Mouse (Mus musculus) retina, adult 2 months (tissue): ENCODE measurements around the gene Ston2.

Experiments
- DNase-seq: peaks from one replicate; pipeline ENCODE4 v3.0.0-alpha.2; 2012; ENCODE audit warnings: low read depth, low spot score

The Ston2 gene

DNA sequence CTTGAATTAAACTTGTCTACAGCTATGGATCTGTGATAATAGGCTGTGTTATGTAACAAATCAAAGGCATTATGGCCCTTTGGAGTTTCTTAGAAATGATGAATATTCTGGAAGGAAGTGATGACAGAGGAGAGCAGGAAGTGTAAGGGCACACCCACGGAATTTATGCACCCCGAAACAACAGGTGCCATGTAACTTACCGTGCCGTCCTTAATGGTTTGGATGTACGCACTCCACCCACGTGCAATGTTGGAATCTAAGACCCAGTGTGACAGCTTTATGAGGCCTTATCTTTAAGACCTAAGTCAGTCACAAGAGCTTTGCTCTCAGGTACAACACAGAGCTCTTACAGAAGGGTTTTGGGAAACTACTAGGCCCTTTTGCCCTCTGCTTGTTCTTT is 124.9 kb downstream of the Ston2 start:
- DNase-seq = no peak

DNA sequence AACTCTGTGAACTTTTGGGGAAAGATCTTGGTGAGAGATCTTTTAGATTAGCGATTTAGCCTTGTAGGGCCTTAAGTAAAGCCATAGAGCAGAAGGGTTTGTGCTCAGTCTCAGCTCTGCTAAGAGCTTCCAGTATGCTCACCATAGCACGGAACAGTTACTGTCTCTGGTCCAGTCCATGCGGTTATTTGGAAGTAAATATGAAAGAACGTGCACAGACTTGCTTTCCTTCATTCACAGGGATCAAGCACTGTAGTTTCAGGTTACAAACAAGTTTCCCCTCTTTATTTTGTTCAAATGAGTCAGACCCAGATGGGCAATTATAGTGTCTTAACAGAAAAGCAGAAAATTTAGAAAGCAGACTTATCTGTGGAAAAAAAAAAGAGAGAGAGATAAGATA is 125.3 kb downstream of the Ston2 start:
- DNase-seq = no peak

DNA sequence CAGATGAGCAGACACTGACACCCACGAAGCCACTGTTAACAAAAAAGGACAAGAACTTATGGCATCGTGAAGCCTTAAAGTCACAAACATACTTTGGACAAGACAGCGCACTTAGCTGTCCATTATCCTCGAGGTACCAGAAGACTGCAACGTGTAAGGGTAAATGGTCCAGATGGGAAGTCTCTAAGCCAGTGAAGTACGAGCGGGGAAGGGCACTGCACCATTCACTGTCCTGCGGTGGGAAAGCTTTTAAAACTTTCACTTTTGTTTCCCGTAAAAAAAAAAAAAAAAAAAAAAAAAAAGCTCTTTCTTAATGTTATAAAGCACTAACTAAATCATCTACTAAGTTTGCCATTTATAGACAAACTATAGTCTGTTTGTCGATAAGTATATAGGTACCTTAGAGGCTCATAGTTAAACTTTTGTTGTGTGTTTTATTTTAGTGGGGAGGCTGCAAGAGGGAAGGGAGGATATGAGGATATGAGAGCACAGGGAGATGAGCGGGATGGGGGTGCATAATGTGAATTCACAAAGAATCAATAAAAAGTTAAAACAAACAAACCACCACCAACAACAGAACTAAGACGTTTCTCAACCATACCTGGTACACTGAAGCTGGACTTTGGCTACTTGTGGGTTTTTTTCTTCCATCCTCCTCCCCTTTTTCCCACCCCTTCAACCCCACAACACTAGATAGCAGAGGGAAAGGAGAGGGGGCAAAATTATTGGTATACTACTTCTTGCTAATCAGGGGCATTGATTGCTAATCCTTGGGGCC is 127.4 kb downstream of the Ston2 start:
- DNase-seq = no peak

DNA sequence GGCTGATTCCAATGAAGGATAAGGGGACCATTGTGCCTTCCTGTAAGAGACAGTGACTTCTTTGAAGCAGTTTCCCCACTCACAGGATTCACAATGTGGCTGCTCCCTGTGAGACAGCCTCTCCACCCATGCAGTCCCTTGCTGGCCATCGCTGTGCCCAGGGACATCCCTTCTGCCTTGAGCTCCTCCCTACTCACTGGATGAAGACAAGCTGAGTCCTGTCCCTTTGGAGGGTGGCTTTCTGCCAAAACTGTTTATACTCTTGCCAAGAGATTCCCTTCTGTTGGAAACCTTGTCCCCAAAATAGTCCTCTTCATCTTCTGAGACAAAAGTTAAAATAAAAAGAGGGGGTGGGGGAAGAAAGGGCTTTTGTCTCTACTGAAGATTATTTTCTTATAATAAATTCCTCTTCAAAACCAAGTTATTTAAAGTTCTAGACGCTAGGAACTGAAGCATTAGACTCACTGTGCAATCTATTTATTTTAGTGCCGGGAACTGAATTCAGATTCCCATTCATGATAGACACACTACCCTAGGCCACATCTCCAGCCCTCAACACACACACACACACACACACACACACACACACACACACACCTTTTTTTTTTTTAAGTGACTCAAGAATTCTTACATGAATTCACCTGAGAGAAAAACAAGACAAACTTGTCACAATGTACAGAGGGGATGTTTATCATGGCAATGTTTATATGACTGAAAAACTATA is 133.6 kb downstream of the Ston2 start:
- DNase-seq = no peak

DNA sequence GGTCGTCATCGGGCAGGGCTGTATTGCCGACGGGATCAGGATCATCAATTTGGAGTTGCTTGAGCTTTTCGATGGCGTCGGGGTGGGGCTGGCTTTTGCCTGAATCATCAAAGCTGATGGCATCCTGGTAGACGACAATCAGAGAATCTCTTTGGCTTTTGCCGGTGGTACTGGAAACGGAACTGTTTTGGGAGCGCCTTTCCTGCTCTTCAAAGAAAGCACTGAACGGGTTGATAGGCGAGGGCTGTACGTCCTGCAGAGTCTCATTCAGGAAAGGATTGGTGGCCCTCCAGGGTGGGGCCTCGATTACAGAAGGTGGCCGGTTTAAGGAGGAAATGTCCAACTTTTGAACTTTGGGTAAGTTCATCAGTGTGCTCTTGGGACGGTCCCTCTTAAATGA is 139.8 kb downstream of the Ston2 start:
- no peak for DNase-seq

DNA sequence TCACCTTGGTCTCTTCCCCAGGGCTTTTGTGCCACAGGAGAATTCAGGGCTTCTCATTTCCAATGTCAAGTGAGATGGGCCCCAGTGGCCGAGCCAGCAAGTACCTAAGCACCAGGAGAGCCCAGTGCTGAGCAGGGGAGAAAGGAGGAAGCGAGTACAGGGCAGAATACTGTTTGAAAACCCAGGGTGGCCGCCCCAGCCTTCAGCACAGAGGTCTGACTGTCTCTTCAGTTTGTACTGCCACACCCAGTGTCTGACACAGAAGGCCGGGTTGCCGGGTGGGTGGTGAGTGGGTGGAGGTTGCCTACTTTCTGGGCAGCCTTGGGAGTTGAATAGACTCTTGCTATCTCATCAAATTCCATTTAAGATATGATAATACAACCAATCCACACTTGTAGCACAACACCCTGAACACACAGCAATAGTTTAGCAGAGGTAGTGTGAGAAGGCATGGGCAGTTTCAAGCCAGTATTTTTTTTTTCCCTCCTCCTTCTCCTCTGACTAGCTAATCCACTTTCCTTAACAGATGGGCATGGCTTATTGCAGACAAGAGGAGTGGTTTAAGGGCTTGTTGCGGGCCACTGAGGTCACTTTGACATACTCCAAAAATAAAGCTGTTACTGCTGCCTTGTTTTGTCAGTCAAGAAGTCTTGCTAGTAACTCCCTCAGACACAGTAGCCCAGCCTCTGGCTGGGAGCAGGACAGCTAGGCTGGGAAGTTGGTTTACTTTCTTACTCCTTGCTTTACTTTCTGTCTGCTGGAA is 142.6 kb downstream of the Ston2 start:
- DNase-seq = peak; percentile 64

DNA sequence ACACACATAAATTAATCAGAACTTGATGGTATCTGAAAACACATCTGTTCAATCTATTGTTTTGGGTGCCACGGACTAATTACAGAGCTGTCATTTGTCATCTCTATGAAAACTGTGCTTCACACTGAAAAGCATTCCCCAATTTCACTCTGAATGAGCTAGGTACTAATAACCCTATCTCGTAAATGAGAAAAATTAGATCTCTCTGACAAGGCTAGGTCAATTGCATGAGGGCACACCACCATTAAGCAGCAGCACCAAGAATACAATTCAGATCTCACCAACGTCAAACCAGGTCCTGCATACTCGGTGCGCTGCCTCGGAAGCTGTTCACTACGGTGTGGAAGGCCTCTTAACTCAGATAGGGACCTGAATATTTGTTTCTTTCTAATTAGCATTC is 145.0 kb downstream of the Ston2 start:
- no peak for DNase-seq

DNA sequence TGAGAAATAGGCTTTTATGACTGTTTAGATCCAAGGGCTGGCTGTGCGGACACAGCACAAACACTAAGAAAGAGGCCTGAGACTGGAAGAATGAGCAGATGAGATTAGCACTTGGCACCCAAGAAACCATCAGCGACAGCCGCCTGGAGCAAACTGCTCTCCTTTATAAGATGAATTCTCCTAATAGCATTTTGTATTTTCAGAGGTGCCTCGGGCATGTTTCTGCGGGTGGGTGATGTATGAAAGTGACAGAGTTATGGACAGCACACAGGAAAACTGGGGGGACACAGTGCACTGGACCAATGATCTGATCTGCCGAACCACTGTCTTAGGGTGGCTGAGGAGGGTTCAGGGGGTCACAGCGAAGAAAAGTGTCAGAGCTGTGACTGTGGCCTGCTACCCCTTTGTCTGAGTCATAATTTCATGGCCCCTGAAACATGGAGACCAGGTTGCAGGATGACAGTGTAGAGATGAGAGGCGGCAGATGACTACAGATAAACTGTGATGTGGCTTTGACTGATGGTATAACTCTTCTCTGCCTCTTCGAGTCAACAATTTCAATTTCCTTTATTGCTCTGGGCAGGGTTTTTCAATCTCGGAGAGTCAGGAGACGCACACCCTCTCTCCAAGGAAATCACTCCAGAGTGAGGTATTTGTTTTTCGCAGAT is 145.6 kb downstream of the Ston2 start:
- no peak for DNase-seq

DNA sequence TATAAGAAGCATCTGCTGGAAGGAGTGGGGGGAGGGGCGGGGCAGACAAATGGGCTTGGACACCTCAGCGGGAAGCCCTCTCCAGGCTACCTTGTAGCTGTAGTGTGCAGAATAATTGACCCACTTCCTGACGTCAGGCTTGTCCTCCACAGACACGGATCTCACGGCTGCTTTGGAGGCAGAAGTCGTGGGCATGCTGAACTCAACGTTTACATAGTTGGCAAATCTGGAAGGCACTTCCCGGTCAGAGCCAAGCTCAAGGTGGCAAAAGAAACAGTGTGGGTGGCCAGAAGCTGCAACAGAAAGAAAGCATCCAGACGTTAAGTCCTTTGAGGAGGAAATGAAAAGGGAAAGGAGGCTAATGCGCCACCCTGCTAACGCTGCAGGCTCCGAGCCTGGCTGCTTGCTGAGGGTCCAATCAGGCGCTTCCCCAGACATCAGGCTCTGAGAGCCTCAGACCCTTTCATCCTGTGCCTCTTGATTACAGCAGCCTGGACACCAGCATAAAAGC is 146.5 kb downstream of the Ston2 start:
- DNase-seq = no peak

DNA sequence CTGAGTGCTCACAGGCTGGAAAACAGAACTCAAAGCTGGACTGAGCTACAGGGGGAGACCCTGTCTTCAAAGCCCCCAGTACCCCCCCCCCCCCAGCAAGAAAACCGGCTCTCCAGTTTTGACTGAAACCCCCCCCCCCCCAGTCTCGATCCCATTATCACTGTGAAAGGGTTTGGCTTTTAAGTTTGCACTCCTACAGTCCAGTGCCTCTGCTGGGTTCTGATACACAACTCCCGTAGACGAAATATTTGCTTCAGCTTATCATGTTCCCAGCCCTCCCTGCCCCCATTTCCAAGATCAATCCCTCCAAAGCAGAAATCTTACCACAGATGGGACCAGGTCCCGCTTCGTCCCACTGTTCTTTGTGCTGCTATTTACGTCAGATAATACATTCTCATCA is 147.1 kb downstream of the Ston2 start:
- no peak for DNase-seq

DNA sequence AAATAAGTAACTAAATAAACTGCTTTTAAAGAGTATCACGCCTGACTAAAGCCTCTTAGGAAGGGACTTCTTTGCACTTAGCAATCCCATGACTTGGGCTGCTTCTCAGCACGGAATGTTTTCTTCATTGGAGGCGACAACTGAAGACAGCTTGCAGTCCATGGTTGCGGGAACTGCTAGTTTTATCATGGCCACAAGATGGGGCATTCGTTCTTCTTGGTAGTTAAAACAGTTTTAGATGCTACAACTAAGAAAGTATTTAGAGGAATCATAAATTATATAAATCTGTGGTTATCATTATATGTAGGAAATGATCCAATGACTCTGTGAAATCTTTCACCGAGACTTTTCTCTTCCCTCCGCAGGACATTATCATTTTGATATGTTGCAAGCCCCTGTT is 147.5 kb downstream of the Ston2 start:
- DNase-seq = peak; percentile 55

DNA sequence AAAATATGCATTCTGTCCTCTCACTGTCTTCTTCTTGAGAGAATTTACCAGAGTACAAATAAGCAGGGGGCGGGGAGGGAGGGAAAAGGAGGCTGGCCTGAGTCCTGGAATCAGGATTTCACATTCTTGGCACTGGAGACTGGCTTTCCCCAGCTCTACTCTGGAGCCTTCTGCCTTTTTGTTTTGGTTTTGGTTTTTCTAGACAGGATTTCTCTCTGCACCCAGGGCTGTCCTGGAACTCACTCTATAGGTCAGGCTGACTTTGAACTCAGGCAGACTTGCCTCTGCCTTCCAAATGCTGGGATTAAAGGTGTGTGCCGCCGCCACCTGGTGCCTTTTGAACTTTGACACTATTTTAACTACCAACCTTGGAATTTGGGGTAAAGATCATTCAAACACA is 149.8 kb downstream of the Ston2 start:
- no peak for DNase-seq

DNA sequence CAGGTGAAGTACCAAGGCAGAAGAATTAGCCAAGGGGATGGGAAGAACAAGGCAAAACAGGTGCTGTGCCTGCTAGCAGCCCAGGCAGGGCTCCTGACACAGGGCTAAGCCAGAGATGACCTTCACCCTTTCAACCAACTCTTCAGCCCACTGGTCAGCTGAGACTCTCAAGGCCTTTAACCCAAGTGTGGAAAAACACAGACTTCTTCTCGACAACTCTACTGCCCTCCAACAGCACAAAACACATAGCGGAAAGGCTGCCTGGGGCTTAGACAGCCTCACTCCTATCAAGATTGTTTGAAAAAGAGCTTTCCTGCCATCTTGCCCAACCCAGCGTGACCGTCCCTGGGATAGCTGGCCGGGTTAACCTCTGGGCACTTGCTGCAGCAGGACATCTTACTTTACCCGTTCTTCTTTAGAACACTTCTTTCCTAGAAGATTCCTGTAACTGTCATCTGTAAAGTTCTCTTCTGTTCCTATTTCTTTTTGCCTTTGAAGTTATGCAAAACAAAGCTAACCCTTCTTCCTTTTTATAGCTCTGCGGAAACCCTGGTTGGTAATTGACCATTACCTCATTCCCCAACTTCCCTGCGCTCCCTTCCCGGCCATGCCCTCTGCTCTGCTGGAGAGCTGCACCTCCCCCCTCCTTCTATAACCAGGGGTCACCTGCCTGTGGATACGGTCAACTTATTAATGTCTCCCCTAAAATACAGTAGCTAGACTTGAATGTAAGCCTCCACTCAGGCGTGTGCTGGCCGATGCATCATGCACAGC is 150.9 kb downstream of the Ston2 start:
- DNase-seq = no peak

DNA sequence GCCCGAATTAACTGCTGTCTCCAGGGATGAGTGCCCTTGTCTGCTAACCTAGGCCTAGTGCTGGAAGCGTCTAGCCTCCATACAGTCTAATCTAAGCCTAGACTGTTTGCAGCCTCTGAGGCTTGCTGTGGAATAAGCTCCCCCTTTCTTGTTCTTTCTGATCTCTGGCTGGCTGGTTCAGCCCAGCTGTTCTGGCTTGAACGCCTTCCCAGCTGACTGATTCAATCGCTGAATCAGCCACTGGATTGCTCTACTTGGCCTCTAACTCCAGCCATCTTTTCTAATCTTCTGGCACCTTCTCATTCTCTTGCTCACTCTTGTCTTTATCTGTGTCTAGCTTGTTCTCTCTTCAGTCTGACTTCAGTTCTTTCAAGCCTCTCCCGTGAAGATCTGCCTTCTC is 161.7 kb downstream of the Ston2 start:
- DNase-seq = no peak

DNA sequence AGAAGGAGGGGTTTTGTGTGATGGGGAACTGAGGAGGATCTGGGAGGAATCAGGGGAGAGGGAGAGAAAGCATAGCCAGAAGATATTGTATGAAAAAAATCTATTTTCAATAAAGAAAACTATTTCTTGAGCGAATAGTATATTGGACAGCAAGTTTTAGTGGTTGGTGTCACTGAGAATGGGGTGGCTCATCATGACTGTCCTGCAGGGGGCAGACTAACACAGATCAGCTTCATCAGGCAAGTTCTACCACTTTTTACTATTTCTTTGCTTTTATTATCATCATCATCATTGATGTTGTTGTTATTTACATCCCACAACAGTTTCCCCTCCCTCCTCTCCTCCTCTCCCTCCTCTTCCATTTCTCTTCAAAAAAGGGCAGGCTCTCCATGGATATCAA is 163.2 kb downstream of the Ston2 start:
- DNase-seq = no peak

DNA sequence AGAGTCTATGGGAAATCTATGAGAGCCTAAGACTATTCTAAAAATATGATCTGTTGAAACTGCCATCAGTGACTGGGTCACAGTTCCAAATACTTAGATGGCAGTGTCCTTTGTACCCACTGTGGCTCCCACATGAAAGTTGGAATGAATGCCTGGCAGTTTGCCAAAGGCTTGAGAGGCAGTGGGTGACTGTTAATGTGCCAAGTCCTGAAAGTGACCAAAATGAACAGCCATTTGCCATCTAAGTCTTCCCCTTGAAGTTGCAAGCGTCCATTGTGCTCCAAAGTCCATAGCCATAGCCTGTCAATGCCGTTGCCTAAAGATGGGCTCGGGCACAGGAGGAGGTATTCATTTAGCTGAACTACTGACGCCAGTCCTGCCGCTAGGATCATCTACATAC is 178.8 kb downstream of the Ston2 start:
- no peak for DNase-seq

DNA sequence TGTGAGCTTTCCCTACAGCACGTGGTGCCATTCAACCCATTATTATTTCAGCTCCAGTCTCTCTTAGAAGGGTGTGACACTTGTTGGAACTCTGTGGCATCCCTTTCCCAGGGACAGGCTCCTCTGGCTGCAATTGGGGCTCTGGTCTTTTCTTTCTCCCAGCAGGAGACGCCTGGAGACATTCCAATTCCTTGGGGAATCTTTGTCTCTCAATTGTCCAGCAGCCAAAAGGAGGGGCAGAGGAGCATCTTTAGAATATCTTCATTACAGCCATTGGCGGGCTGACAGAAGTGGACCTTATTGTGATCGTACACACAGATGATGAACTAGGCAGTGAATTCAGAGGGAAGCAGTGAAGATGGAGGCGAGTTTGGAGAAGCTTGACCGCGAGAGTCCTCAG is 180.5 kb downstream of the Ston2 start:
- no peak for DNase-seq

DNA sequence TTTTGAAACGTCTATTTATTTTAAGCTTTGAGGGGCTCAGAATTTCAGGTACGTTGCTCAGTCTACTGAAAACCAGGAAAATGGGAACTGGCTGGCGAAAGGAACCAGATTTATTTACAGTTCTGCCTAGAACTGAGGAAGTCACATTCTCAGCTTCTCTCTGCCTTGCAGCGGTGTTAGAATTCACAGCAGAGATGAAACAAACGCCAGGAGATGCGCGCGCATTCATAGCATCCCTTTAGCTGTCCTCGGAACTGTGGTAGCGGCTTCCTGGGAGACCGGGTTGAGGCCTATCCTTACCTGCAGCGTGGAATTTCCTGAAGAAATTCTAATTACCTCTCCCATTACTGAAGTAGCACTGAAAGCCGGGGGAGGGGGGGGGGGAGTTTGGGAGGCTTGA is 181.5 kb downstream of the Ston2 start:
- DNase-seq = no peak

DNA sequence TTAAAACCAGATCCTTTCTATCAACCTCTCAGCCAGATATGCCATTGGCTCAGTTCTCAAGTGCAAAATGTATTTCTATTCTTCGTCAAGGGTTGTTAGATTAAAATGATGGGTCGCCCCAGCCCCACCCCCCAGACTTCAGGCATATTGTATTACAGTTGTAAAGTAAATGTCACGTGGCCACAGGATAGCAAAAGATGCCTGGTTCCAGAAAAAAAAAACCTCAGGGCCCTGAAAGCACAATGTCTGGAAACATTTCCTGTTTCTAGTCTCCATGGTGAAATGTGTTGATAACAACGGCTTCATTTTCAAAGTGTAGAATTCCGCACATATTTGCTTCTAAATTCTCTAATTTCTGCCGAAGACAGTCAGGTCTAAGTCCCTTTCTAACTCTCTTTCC is 183.6 kb downstream of the Ston2 start:
- DNase-seq = no peak

DNA sequence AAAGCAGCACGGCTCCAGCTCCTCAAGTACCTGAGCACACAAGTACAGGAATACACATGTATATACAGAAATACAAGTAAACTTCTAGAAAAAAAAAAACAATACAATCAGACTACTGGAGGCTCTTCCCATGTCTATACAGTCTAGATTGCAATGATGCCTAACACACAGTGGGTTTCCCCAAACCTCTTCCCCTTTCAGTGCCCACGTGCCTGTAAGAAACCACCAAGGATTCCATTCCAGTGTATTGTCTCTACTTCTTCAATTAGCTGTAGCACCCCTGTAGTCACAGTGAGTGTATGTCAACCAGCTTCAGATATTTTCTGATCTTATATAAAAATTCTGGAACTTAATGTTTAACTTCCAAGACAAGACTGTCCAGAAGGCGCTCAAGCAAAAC is 196.1 kb downstream of the Ston2 start:
- no peak for DNase-seq

DNA sequence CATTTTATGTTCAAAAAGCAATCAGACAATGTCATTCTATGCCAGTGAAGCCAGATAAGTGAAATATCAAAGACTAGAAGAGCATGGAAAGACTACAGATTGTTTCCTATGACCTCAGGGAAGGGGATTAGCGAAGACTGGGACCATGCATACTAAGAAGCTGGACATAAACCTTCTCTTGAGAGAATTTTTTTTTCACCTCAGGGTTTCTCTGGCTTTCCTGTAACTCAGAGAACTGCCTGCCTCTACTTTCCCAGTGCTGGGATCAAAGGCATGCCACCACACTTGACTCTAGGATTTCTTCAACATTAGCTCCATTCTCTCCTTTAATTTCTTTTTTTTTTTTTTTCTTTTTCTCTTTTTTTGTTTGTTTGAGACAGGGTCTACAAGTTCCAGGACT is 197.0 kb downstream of the Ston2 start:
- DNase-seq = no peak
